Mouse (Mus musculus) embryonic stem cell, embryonic (primary cell): ENCODE data around the gene Lgals3bp.

Source experiments
- CTCF ChIA-PET, 4 experiments: fragments of 300-600 bp in 2 of 4; fragments of 350-600 bp in 2 of 4; sonication (Branson Sonifier 250); formaldehyde crosslinking; loops; one replicate each; lab custom pipeline; 2022; ENCODE audit warnings: inconsistent platforms in 2 of 4; lab: Charles Lee
- POLR2A ChIA-PET, 4 experiments: fragments of 300-600 bp in 2 of 4; fragments of 350-600 bp in 2 of 4; sonication (Branson Sonifier 250); formaldehyde crosslinking; loops; one replicate each; lab custom pipeline; 2022; ENCODE audit warnings: antibody characterized with exemption in 4 of 4, inconsistent platforms in 1 of 4; lab: Charles Lee

Gene Lgals3bp

DNA sequence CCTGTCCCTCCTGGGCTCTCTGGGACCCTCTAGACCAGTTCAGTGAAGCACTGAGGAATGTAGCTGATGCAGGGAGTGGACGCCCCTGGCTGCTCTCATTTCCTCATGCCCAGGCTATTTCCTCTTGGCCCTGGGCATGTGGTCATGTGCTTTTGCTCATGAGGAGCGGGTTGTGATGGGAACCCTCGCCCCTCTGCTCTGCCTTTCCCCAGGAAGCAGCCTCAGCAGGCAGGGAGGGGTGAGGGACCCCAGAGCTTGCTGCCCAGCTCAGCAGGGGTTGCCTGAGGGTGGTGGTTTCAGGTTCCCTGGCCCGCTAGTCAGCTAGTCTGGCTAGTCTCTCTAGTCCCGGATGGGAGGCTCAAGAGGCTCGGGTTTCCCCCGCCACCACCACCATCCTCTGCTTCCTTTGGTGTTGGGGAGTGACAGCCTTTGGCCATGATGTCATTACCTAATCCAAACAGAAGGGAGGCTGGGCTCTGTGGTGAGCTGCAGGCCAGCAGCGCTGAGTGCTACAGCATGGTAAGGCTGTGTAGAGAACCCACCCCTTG is 38.8 kb downstream of the Lgals3bp start:
- ChIA-PET CTCF (interaction anchor here in 1 of 4 experiments (0.6 kb wide), 1 partner anchor 572 kb away, joined by 12 read pairs; no protein-coding TSS in a partner anchor), POLR2A (interaction anchor here in 1 of 4 experiments (1.0 to 1.1 kb wide), 2 partner anchors 9 to 14 kb away, joined by 3 read pairs; no protein-coding TSS in a partner anchor)

DNA sequence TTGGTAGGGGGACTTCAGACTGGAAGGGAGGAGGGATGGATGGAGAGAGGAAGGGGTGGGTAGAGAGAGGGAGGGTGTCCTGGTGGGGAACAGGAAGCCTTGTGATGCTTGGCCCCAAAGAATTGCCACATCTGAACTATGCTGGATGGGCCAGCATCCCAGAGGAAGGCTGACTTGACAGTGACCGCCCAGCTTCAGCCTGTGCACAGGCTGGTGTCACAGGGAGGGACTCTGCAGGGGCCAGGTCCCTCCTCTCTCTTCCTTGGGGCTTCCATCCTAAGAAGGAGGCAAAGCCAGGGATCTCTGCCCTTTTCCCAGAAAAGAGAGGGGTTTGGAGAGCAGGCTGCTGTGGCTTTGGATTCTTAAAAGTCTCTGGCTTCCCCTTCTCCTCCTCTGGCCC is 39.4 kb downstream of the Lgals3bp start:
- ChIA-PET CTCF (interaction anchor here in 1 of 4 experiments (1.5 kb wide), 1 partner anchor 17 kb away, joined by 3 read pairs; no protein-coding TSS in a partner anchor), POLR2A (interaction anchor here in 1 of 4 experiments (1.1 kb wide), 1 partner anchor 8 kb away, joined by 3 read pairs; no protein-coding TSS in a partner anchor)

DNA sequence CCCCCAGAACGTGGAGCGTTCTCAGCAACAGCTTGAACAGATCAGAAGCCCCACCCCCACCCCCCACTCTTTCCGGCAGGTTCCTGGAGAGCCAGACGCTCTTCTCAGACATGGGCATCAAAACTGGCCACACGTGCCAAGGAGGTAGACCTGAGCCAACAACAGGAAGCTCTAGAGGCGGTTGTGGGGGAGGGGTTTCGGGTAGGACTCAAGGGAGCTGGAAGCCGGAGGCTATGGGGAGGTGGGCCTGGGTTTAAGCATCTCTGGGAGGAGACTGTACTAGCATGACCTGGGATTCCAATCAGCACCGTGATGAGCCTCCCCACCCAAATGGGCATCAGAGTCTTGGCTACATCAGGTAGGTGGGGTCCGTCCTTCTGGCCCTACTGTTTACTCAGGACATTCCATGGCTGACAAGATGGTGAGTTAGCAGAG is 41.0 kb downstream of the Lgals3bp start:
- ChIA-PET POLR2A (interaction anchor here in 2 of 4 experiments (0.6 to 1.6 kb wide), 4 partner anchors 28 to 191 kb away, joined by 3 read pairs; no protein-coding TSS in a partner anchor), CTCF (interaction anchor here in 3 of 4 experiments (0.6 to 1.5 kb wide), 3 partner anchors 19 to 215 kb away, joined by 3 to 4 read pairs (median 3); no protein-coding TSS in a partner anchor)

DNA sequence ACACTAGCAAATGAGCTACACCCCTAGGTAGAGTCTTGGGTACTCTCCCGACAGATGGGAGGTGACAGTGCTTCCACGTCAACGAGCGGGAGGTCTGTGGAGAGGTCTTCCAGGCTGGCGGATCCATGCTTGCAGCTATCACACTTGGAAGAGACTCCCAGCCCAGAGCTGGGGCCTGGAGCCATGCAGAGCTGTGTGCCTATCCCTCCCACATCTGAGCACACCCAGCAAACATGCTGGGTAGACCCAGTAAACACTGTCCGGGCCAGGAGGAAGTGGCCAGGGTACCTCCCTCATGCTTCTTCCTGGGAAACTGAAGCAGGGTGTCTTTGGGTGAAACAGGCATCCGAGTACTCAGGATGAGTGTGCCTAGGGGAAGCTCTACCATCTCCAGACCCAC is 41.4 kb downstream of the Lgals3bp start:
- POLR2A ChIA-PET = interaction anchor here in 2 of 4 experiments (0.6 to 1.6 kb wide), 3 partner anchors 27 to 191 kb away, joined by 3 read pairs; no protein-coding TSS in a partner anchor

DNA sequence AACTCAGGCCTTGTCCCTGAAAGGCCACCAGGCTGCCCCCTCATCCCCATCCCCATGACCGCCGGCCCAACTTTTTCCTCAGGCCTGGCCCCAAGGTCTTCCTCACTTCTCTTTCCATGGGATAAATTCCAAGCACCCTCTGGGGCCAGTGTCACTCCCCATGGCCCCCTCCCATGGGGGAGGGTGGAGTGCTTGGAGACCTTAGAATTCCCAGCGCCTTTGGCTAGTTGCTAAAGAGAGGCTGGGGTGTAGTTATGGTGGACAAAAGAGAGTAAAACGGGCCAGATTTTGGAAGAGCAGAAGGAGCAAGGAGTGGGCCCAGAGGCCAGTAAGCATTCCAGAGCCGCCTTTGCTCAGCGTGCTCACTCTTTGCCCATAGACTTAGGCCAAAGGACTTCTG is 46.3 kb downstream of the Lgals3bp start, which contains the start of gene Timp2:
TSS of gene Timp2 (minus strand) at position 101 of the 400 bp plus-strand sequence.
- ChIA-PET POLR2A (no interaction called here), CTCF (interaction anchor here in 2 of 4 experiments (0.6 to 2.1 kb wide), 2 partner anchors 9 to 37 kb away, joined by 3 to 11 read pairs; no protein-coding TSS in a partner anchor)

More for the DNA sequence above, 41.4 kb downstream of the Lgals3bp start:
- CTCF ChIA-PET = interaction anchor here in 1 of 4 experiments (0.6 kb wide), 1 partner anchor 214 kb away, joined by 3 read pairs; no protein-coding TSS in a partner anchor

DNA sequence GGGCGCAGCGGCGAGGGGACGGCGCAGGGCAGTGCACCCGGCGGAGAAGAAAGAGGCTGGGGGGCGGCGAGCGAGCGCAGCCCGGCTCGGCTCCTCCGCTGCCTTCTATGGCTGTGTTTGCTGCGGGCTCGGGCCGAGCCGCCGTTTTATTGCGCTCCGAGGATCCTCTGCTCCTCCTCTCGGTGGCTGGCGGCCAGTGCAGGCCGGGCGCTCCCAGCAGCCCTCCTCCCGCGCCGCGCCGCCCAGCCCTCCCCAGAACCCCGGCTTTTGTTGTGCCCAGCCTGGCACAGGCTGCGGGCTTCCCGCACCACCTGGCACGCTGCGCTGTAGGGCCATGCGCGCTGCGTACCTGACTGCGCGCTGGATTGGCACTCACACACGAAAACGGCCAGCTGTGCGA is 46.7 kb downstream of the Lgals3bp start:
- ChIA-PET POLR2A (interaction anchor here in 2 of 4 experiments (0.7 to 1.2 kb wide), 3 partner anchors 13 to 901 kb away, joined by 3 to 6 read pairs (median 3); partner anchors contain the start of gene Usp36 (in 1 of the 2)), CTCF (interaction anchor here in 2 of 4 experiments (0.6 to 2.1 kb wide), 6 partner anchors 24 to 333 kb away, joined by 3 to 11 read pairs (median 3); no protein-coding TSS in a partner anchor)

DNA sequence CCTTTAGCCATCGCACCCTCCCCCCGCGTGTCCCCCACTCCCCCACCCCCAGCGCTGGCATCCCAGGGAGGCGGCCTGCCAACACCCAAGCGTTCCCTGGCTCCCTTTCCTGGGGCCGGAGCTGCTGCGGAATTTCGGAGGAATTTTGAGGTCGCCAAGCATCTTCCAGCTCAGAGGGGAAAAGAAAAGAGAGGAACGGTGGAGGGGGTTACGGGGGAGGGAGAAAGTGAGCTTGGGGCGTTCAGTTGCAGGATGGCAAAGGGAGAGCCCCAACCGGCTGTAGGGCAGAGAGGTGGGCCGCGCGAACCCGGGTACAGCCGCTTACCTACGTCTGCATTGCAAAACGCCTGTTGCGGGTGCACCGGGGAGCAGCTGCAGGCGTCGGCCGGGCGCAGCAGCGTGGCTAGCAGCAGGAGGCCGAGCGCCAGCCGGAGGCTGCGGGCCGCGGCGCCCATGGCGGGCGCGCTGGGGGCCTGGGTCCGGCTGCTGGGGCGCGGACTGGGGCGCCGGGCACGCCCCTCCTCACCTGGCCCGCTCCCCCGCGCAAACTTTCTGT is 47.2 kb downstream of the Lgals3bp start:
- CTCF ChIA-PET = interaction anchor here in 3 of 4 experiments (0.6 to 2.1 kb wide), 9 partner anchors 12 to 333 kb away, joined by 3 to 11 read pairs (median 3); partner anchors contain the start of gene Cep295nl (in 1 of the 3)
- POLR2A ChIA-PET = interaction anchor here in 2 of 4 experiments (0.6 to 1.3 kb wide), 6 partner anchors 8 to 901 kb away, joined by 3 to 6 read pairs (median 3); partner anchors contain the start of genes Lgals3bp (in 1 of the 2) and Usp36 (in 1 of the 2)

DNA sequence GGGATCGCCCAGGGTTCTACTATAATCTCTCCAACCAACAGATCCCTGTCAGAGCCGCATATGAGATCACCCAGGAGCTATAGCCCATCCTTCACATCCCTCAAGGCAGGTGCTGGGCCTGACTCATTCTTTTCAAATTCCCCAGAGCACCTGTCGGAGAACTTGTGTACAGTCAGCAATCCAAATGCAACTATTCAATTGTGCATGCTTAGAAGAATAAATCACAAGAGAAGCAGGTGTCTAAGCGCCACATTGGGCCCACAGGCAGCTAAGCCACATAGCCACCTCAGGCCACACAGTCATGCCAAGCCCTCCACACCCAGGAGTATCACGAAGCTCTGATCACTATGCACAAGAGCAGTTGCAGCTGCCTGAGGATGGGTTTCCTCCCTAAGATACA is 52.4 kb downstream of the Lgals3bp start:
- ChIA-PET CTCF (interaction anchor here in 2 of 4 experiments (0.6 to 1.3 kb wide), 4 partner anchors 31 to 1103 kb away, joined by 3 to 5 read pairs (median 4); no protein-coding TSS in a partner anchor), POLR2A (interaction anchor here in 3 of 4 experiments (0.5 to 2.2 kb wide), 8 partner anchors 14 to 795 kb away, joined by 3 to 7 read pairs (median 4); partner anchors contain the start of gene Usp36 (in 2 of the 3))

DNA sequence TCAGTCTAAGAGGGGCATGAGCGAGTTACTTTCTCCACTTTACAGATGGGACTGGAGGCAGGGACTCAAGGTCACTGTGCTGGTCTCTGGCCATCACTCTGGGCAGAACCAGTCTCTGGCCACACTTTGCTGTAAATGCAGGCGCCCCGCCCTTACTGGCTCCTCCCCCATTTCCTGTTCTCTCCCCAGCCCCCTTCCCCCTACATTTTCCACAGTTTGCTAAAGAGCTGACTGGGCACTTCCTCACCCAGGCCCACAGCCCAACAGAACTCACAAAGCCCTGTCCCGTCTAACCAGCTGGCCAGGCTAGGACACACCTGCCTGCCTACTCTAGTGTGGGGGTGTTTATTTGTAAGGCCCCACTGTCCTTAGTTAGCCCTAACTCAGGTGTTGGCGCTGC is 53.0 kb downstream of the Lgals3bp start:
- ChIA-PET POLR2A (interaction anchor here in 3 of 4 experiments (0.5 to 1.3 kb wide), 5 partner anchors 14 to 794 kb away, joined by 3 to 7 read pairs (median 4); partner anchors contain the start of gene Usp36 (in 1 of the 3)), CTCF (interaction anchor here in 2 of 4 experiments (0.6 to 1.3 kb wide), 4 partner anchors 30 to 1102 kb away, joined by 3 to 5 read pairs (median 4); no protein-coding TSS in a partner anchor)

DNA sequence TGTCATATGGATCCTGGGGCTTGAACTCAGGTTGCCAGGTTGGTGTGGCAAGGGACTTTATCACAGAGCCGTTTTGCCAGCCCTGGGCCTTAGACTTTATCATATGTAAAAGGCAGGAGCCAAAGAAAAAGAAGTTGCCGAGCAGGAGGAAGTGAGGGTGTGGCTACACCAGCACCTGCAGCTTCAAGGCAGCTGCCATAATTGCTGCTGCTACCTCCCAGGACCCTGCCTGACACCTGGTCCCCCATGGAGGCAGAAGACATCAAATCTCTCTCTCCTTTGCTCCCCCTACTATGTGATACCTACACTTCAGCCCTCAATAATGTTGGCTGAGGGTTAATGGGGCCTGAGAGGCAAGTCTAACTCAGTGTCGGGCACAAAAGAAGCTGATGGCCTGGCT is 53.5 kb downstream of the Lgals3bp start:
- POLR2A ChIA-PET = no interaction called here
- CTCF ChIA-PET = no interaction called here

DNA sequence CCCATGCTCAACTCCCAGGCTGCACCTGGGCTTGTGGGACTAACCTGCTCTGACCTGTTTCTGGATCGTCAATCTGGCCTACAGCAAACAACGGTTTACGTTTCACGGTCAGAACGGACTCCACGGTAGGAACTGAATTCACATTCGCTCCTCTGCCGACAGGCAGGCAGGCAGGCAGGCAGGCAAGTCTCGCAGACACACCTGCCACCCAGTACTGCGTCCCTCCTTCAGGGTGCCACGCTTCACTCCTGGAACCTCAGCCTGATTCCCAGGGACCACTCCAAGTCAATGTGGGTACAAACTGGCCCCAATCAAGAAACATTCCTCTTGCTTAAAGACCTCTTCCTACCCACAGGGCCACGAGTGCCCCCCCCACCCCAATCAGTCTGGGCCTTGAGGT is 54.0 kb downstream of the Lgals3bp start:
- ChIA-PET CTCF (no interaction called here), POLR2A (no interaction called here)

DNA sequence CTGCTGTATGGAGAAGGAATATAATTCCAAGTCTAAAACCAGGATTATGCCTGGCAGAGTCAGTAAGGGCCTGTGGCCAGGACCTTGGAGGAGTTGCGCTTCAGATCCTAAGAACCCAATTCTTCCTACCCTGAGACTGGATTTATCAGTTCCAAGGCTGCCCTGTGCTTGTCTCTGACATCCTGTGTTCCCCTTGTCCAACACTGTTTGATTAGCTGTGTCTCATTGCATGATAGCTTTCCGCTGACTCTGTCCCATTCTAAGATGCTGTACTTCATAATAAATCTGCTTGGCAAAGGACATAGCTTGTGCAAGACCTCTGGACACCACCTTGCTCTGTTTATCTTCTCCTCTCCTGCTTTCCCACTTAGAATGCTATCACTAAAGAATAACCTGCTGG is 54.5 kb downstream of the Lgals3bp start:
- POLR2A ChIA-PET = no interaction called here
- CTCF ChIA-PET = no interaction called here

DNA sequence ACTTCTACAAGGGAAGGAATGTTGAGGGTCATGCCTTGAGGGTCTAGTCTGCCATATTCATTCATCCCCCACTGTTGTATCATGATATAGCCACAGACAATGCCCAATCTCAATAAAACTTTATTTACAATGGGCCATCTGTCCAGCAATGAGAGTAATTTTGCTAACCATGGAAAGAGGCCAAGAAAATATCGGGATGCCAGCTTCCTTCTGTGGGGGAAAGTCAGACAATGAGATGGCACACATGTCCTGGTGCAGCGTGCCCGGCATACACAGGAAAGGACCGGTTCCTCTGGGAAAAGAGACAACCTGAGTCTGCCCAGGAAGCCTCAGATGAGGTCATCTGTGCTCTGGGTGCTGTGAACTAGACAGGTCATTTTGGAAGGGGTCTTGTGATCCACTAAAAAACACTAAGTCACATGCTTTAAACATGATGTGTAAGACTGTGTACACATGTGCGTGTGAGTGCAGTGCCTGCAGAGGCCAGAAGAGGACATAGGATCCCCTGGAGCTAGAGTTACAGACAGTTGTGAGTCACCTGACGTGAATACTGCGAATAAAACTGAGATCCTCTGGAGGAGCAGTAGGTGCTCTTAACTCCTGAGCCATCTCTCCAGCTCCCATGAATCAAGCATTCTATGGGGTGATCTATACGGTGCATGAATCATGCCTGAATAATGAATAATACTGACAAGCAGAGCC is 55.3 kb downstream of the Lgals3bp start:
- ChIA-PET CTCF (no interaction called here), POLR2A (interaction anchor here in 1 of 4 experiments (0.6 kb wide), 1 partner anchor 1958 kb away, joined by 3 read pairs; no protein-coding TSS in a partner anchor)

DNA sequence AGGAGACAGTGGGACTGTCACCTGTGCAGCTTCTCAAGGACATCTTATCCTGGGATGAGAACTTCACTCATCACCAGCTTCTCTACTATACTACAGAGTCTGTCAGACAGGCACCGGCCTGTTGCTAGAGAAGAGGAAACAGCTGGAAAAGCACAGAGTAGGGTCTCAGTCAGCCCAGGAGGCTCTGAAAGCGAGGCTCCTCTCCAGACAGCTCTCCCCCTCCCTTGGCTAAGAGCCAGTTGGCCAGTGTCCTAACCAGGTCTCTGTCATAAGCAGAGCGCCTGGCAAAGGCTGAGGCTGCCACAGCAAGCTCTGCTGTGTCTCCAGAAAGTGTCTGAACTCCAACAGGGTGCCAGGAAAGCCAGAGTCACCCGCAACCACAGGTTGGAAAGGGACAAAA is 56.2 kb downstream of the Lgals3bp start:
- POLR2A ChIA-PET = no interaction called here

DNA sequence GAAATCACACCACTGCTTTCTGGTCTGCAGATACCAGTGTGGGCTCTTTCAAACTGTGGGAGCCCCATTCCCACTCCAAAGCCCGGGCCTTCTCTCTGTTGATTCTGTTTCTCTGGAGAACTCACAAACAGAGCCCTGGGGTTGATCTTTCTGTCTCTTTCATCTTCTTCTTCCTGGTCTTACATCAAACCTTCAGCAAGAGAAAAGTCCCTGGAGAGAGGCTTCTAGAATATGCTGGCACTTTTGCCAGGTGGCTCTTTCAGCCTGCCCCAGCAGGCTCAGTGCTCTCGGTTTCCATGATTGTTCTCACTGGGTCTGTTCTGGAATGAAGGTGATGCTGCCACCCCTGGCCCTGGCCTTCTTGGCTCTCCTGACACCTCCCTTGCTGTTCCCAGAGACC is 58.3 kb downstream of the Lgals3bp start:
- POLR2A ChIA-PET = interaction anchor here in 1 of 4 experiments (0.6 kb wide), 1 partner anchor 66 kb away, joined by 3 read pairs; no protein-coding TSS in a partner anchor
- CTCF ChIA-PET = interaction anchor here in 2 of 4 experiments (1.6 to 2.2 kb wide), 2 partner anchors 25 kb away, joined by 5 read pairs; no protein-coding TSS in a partner anchor

More for the DNA sequence above, 56.2 kb downstream of the Lgals3bp start:
- CTCF ChIA-PET = interaction anchor here in 1 of 4 experiments (0.7 kb wide), 1 partner anchor 78 kb away, joined by 3 read pairs; no protein-coding TSS in a partner anchor
